Mouse (Mus musculus) kidney, adult 8-10 months (tissue): ENCODE measurements around the gene Rspo4.

ENCODE experiments used
- DNase-seq, 2 experiments: peaks; one replicate each; pipeline ENCODE4 v3.0.0; 2022

The Rspo4 gene

GRCm38 (mm10) chr2:151842648-151843226, at the start of gene Rspo4:
TSS of gene Rspo4 (plus strand) at chr2:151842927.
- no peak for DNase-seq

- no peak for DNase-seq
Measured at GRCm38 (mm10) chr2:151815586-151815985, 27.1 kb upstream of the Rspo4 start.

GRCm38 (mm10) chr2:151862257-151862810, 19.6 kb downstream of the Rspo4 start:
- no peak for DNase-seq

GRCm38 (mm10) chr2:151864941-151865340, 22.2 kb downstream of the Rspo4 start:
- no peak for DNase-seq

- peak; percentile 14 to 66 for DNase-seq
Measured at GRCm38 (mm10) chr2:151866487-151866886, 23.8 kb downstream of the Rspo4 start.

- no peak for DNase-seq
Measured at GRCm38 (mm10) chr2:151868196-151868595, 25.5 kb downstream of the Rspo4 start.

GRCm38 (mm10) chr2:151874551-151874950, 31.8 kb downstream of the Rspo4 start:
- DNase-seq: peak in 1 of 2 experiments; percentile 30

GRCm38 (mm10) chr2:151876012-151876485, 33.3 kb downstream of the Rspo4 start:
- DNase-seq: peak; percentile 30 to 54

- DNase-seq: no peak
Measured at GRCm38 (mm10) chr2:151878645-151879044, 35.9 kb downstream of the Rspo4 start.

- DNase-seq: no peak
Measured at GRCm38 (mm10) chr2:151879760-151880159, 37.0 kb downstream of the Rspo4 start.

- no peak for DNase-seq
Measured at GRCm38 (mm10) chr2:151891031-151891430, 48.3 kb downstream of the Rspo4 start.

GRCm38 (mm10) chr2:151893122-151893774, 50.5 kb downstream of the Rspo4 start:
- no peak for DNase-seq

GRCm38 (mm10) chr2:151894209-151894980, 51.7 kb downstream of the Rspo4 start:
- DNase-seq: peak; percentile 36 to 75

GRCm38 (mm10) chr2:151895911-151896310, 53.2 kb downstream of the Rspo4 start:
- DNase-seq: no peak

- DNase-seq: no peak
Measured at GRCm38 (mm10) chr2:151898106-151898505, 55.4 kb downstream of the Rspo4 start.

GRCm38 (mm10) chr2:151900845-151901244, 58.1 kb downstream of the Rspo4 start:
- DNase-seq: no peak

GRCm38 (mm10) chr2:151903267-151903666, 60.5 kb downstream of the Rspo4 start:
- DNase-seq: no peak

GRCm38 (mm10) chr2:151903933-151904332, 61.2 kb downstream of the Rspo4 start:
- no peak for DNase-seq

GRCm38 (mm10) chr2:151904636-151905035, 61.9 kb downstream of the Rspo4 start:
- DNase-seq: no peak

GRCm38 (mm10) chr2:151907020-151907419, 64.3 kb downstream of the Rspo4 start:
- DNase-seq: no peak

GRCm38 (mm10) chr2:151909386-151909785, 66.7 kb downstream of the Rspo4 start:
- DNase-seq: no peak

- DNase-seq: no peak
Measured at GRCm38 (mm10) chr2:151910498-151910897, 67.8 kb downstream of the Rspo4 start.

- no peak for DNase-seq
Measured at GRCm38 (mm10) chr2:151910919-151911500, 68.3 kb downstream of the Rspo4 start, which contains the start of gene Angpt4. TSS of gene Angpt4 (plus strand) at chr2:151911210.
